Mouse (Mus musculus) liver, adult 2 months (tissue): Measurements from ENCODE around the gene Acd.

ENCODE experiments used
- CTCF ChIP-seq: fragments of 200-500 bp; IDR thresholded peaks from 2 replicates; pipeline ENCODE4 v1.5.1; 2011; ENCODE audit warnings: low read depth, low read length, control low read depth
- POLR2A ChIP-seq: fragments of 200-500 bp; IDR thresholded peaks from 2 replicates; pipeline ENCODE4 v1.6.1; 2011; ENCODE audit warnings: low read length, control low read depth; ENCODE audit not compliant: insufficient read depth; ENCODE audit errors: extremely low read depth

DNA sequence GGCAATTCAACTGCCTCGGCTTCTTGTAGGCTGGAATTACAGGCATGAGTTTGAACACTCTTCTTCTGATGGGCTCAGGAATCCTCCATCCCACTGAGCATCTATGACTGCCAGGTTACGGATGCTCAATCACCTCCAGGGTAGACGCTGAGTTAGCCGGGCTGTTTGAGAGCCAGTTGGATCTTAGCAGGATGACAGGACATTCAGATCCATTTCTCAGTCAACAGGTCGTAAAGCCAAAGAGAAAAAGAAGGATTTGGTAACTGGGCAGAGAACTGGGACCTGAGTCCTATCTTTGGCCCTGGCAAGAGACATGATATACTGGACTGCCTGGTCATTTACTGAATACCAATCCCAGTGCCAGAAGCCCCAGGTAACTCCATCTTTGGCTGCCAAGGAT lies 38.3 kb upstream of the Acd start:
- TF ChIP-seq POLR2A (no peak), CTCF (no peak)
